Mouse (Mus musculus): Measurements from ENCODE around the gene Aff3. TPM values are rescaled to one million over a fixed set of nuclear protein-coding genes. Genes with fewer than 3 reads are reported as not detected.

The Aff3 gene
- polyA plus RNA-seq, 1 experiment from 2014 or later = 2.1 TPM

- no peaks in the 10 kb centered on the region; the same call in 1 of the 2 replicates for H3K36me3 ChIP-seq (ENCODE audit: control insufficient read depth, insufficient read depth)
- no peaks in the 10 kb centered on the region for H3K9me3 ChIP-seq (ENCODE audit: control insufficient read depth)
- H3K4me1 ChIP-seq (replicated peaks; ENCODE audit: control insufficient read depth, insufficient read depth, low read length) = peaks cover 7% of the 10 kb centered on the region; the same call in 1 of the 2 replicates
- H3K27ac ChIP-seq (ENCODE audit: low read depth, low read length) = no peak overlapping the region
- TF ChIP-seq CTCF (IDR thresholded peaks at IDR 0.05; ENCODE audit: low read depth) = no peak
- no peak overlapping the region for H3K9ac ChIP-seq (ENCODE audit: low read depth, low read length)
- H3K4me2 ChIP-seq (replicated peaks; ENCODE audit: low read depth) = no peak overlapping the region
- 44% methylated on average over 9 of the region's 9 CpGs for WGBS
- H3K4me3 ChIP-seq (ENCODE audit: low read depth, low read length) = no peak overlapping the region
- ATAC-seq = no peak
- no peaks in the 10 kb centered on the region for H3K27me3 ChIP-seq (replicated peaks; ENCODE audit: control insufficient read depth, insufficient read depth, low read length)
These were observed 416.7 kb downstream of the Aff3 start for GRCm38 (mm10) chr1:38248027-38248426.

GRCm38 (mm10) chr1:38242559-38242958 lies 422.2 kb downstream of the Aff3 start:
- whole genome bisulfite sequencing = 17% methylated on average over 4 of the region's 4 CpGs
- no peaks in the 10 kb centered on the region for H3K9me3 ChIP-seq (ENCODE audit: control insufficient read depth)

GRCm38 (mm10) chr1:38241801-38242200 lies 423.0 kb downstream of the Aff3 start:
- H3K27me3 ChIP-seq (replicated peaks; ENCODE audit: control insufficient read depth, insufficient read depth, low read length) = no peaks in the 10 kb centered on the region
- no peak overlapping the region for H3K27ac ChIP-seq (ENCODE audit: low read depth, low read length)
- no peaks in the 10 kb centered on the region; the same call in 1 of the 2 replicates for H3K4me1 ChIP-seq (replicated peaks; ENCODE audit: control insufficient read depth, insufficient read depth, low read length)
- no peak for TF ChIP-seq CTCF (IDR thresholded peaks at IDR 0.05; ENCODE audit: low read depth)
- no peaks in the 10 kb centered on the region; the same call in 1 of the 2 replicates for H3K36me3 ChIP-seq (ENCODE audit: control insufficient read depth, insufficient read depth)
- no peak overlapping the region for H3K4me3 ChIP-seq (ENCODE audit: low read depth, low read length)
- no peak for ATAC-seq
- H3K9ac ChIP-seq (ENCODE audit: low read depth, low read length) = no peak overlapping the region
- 67% methylated on average over 4 of the region's 4 CpGs for WGBS
- no peak overlapping the region for H3K4me2 ChIP-seq (replicated peaks; ENCODE audit: low read depth)
- H3K9me3 ChIP-seq (ENCODE audit: control insufficient read depth) = no peaks in the 10 kb centered on the region

More at GRCm38 (mm10) chr1:38242559-38242958, 422.2 kb downstream of the Aff3 start:
- no peak overlapping the region for H3K27ac ChIP-seq (ENCODE audit: low read depth, low read length)
- no peaks in the 10 kb centered on the region for H3K27me3 ChIP-seq (replicated peaks; ENCODE audit: control insufficient read depth, insufficient read depth, low read length)
- no peak for ATAC-seq
- no peaks in the 10 kb centered on the region; the same call in 1 of the 2 replicates for H3K4me1 ChIP-seq (replicated peaks; ENCODE audit: control insufficient read depth, insufficient read depth, low read length)
- H3K4me2 ChIP-seq (replicated peaks; ENCODE audit: low read depth) = no peak overlapping the region
- H3K4me3 ChIP-seq (ENCODE audit: low read depth, low read length) = no peak overlapping the region
- H3K36me3 ChIP-seq (ENCODE audit: control insufficient read depth, insufficient read depth) = no peaks in the 10 kb centered on the region; the same call in 1 of the 2 replicates
- H3K9ac ChIP-seq (ENCODE audit: low read depth, low read length) = no peak overlapping the region
- no peak for TF ChIP-seq CTCF (IDR thresholded peaks at IDR 0.05; ENCODE audit: low read depth)

- TF ChIP-seq CTCF (IDR thresholded peaks at IDR 0.05; ENCODE audit: low read depth) = no peak
- Histone ChIP-seq H3K4me1 (replicated peaks; ENCODE audit: control insufficient read depth, insufficient read depth, low read length) (no peaks in the 10 kb centered on the region; the same call in 1 of the 2 replicates), H3K9ac (ENCODE audit: low read depth, low read length) (no peak overlapping the region), H3K9me3 (ENCODE audit: control insufficient read depth) (no peaks in the 10 kb centered on the region), H3K27me3 (replicated peaks; ENCODE audit: control insufficient read depth, insufficient read depth, low read length) (no peaks in the 10 kb centered on the region), H3K4me3 (ENCODE audit: low read depth, low read length) (no peak overlapping the region), H3K36me3 (ENCODE audit: control insufficient read depth, insufficient read depth) (no peaks in the 10 kb centered on the region; the same call in 1 of the 2 replicates), H3K4me2 (replicated peaks; ENCODE audit: low read depth) (no peak overlapping the region), H3K27ac (ENCODE audit: low read depth, low read length) (no peak overlapping the region)
- WGBS = 79% methylated on average over 6 of the region's 6 CpGs
- ATAC-seq = no peak
These were observed 423.5 kb downstream of the Aff3 start for GRCm38 (mm10) chr1:38241221-38241666.

GRCm38 (mm10) chr1:38240438-38241220 lies 424.1 kb downstream of the Aff3 start:
- 87% methylated on average over 9 of the region's 9 CpGs for WGBS
- Histone ChIP-seq H3K4me1 (replicated peaks; ENCODE audit: control insufficient read depth, insufficient read depth, low read length) (no peaks in the 10 kb centered on the region; the same call in 1 of the 2 replicates), H3K4me3 (ENCODE audit: low read depth, low read length) (no peak overlapping the region), H3K27me3 (replicated peaks; ENCODE audit: control insufficient read depth, insufficient read depth, low read length) (no peaks in the 10 kb centered on the region), H3K9me3 (ENCODE audit: control insufficient read depth) (no peaks in the 10 kb centered on the region), H3K9ac (ENCODE audit: low read depth, low read length) (no peak overlapping the region), H3K4me2 (replicated peaks; ENCODE audit: low read depth) (no peak overlapping the region), H3K36me3 (ENCODE audit: control insufficient read depth, insufficient read depth) (no peaks in the 10 kb centered on the region; the same call in 1 of the 2 replicates), H3K27ac (ENCODE audit: low read depth, low read length) (no peak overlapping the region)
- no peak for TF ChIP-seq CTCF (IDR thresholded peaks at IDR 0.05; ENCODE audit: low read depth)
- no peak for ATAC-seq

GRCm38 (mm10) chr1:38239516-38239915 lies 425.2 kb downstream of the Aff3 start:
- no peak for TF ChIP-seq CTCF (IDR thresholded peaks at IDR 0.05; ENCODE audit: low read depth)
- Histone ChIP-seq H3K4me1 (replicated peaks; ENCODE audit: control insufficient read depth, insufficient read depth, low read length) (no peaks in the 10 kb centered on the region; the same call in 1 of the 2 replicates), H3K4me2 (replicated peaks; ENCODE audit: low read depth) (no peak overlapping the region), H3K4me3 (ENCODE audit: low read depth, low read length) (no peak overlapping the region), H3K9me3 (ENCODE audit: control insufficient read depth) (no peaks in the 10 kb centered on the region), H3K36me3 (ENCODE audit: control insufficient read depth, insufficient read depth) (no peaks in the 10 kb centered on the region), H3K27ac (ENCODE audit: low read depth, low read length) (no peak overlapping the region), H3K27me3 (replicated peaks; ENCODE audit: control insufficient read depth, insufficient read depth, low read length) (no peaks in the 10 kb centered on the region), H3K9ac (ENCODE audit: low read depth, low read length) (no peak overlapping the region)
- 91% methylated on average over 16 of the region's 16 CpGs for WGBS
- ATAC-seq = no peak
